Mouse (Mus musculus): ENCODE measurements around the gene Cacna2d2. TPM values are rescaled to one million over a fixed set of nuclear protein-coding genes. Genes with fewer than 3 reads are reported as not detected.

Gene Cacna2d2
- total and polyA plus RNA-seq, 2 experiments, result not detected

DNA sequence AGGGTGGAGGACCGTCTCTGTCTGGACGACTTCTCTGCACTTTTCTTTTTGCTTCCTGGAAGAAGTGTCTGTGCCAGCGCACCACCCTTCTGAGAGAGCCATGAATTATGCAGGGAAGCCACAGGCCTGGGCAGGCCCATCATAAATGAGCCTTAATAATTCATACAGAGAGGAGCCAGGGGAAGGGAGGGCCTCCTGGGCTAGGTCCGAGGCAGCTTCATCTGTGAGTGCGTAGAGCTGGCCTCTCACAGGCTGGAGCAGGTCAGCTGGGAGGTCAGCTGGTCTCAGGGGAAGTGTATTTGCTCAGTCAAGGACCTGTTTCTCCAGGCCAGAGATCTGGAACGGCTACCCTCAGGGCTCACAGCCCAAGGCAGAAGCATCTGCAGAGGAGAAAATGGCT is 17.7 kb downstream of the Cacna2d2 start:
- no peaks in the 10 kb centered on the region for H3K4me1 ChIP-seq (ENCODE audit: control insufficient read depth, insufficient read depth, low read length)
- H3K9ac ChIP-seq (ENCODE audit: low read depth, low read length), result no peak overlapping the region
- no peak overlapping the region for H3K27ac ChIP-seq (replicated peaks; ENCODE audit: insufficient read depth, low read depth, low read length)
- no peak for TF ChIP-seq POLR2A (IDR thresholded peaks at IDR 0.05; ENCODE audit: extremely low read depth, insufficient read depth, low read length)
- no peak for TF ChIP-seq CTCF (IDR thresholded peaks at IDR 0.05; ENCODE audit: low read depth, low read length)
- H3K79me2 ChIP-seq (ENCODE audit: control insufficient read depth, insufficient read depth, low read length), result no peaks in the 10 kb centered on the region
- no peak overlapping the region for H3K4me3 ChIP-seq (ENCODE audit: insufficient read depth, low read depth, low read length)
- WGBS, result 48% methylated on average over 6 of the region's 6 CpGs
- no peak for DNase-seq (ENCODE audit: extremely low read depth, low read depth, low spot score)
- no peaks in the 10 kb centered on the region for H3K27me3 ChIP-seq (ENCODE audit: control insufficient read depth, insufficient read depth, low read length)
- no peaks in the 10 kb centered on the region for H3K36me3 ChIP-seq (ENCODE audit: control insufficient read depth, insufficient read depth, low read length)

DNA sequence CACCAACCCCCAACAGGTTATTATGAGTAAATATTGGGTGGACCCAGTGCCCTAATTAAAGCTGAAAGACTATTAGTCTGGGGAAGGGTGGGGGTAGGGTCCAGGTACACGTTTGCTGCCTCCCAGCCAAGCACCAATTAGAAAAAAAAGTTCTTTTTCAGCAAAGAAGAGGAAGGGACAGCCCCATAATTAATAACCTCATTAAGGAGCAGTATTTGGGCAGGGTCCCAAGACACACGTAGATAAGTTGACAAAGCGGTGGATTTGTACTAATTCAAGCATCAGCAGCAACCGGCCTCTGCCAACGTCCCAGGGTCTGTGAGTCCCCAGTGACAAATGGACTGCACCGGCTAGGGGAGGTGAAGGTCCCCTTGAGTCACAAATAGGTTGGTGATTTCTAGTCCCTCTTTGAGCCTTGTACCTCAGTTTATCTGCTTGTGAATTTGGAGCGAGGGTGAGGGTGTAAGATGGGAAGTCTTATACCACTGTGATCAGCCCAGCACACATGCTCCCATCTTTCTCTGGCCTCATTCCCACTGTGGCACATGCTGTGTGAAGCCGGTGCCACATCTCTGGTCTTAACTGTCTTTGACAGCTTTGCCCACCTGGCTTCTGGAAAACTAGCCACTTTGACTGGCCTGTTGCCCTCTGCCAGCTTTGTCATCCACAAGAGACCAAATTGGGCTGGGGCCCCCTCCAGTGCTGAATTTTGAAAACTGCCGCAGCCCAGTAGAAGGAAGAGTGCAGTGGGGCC is 20.3 kb downstream of the Cacna2d2 start:
- Histone ChIP-seq H3K27me3 (ENCODE audit: control insufficient read depth, insufficient read depth, low read length) (no peaks in the 10 kb centered on the region), H3K79me2 (ENCODE audit: control insufficient read depth, insufficient read depth, low read length) (no peaks in the 10 kb centered on the region), H3K27ac (replicated peaks; ENCODE audit: insufficient read depth, low read depth, low read length) (no peak overlapping the region), H3K4me1 (ENCODE audit: control insufficient read depth, insufficient read depth, low read length) (no peaks in the 10 kb centered on the region), H3K9ac (ENCODE audit: low read depth, low read length) (no peak overlapping the region), H3K36me3 (ENCODE audit: control insufficient read depth, insufficient read depth, low read length) (no peaks in the 10 kb centered on the region), H3K4me3 (ENCODE audit: insufficient read depth, low read depth, low read length) (no peak overlapping the region)
- TF ChIP-seq POLR2A (IDR thresholded peaks at IDR 0.05; ENCODE audit: extremely low read depth, insufficient read depth, low read length), result no peak
- TF ChIP-seq CTCF (IDR thresholded peaks at IDR 0.05; ENCODE audit: low read depth, low read length), result no peak
- DNase-seq (ENCODE audit: extremely low read depth, low read depth, low spot score), result no peak
- 78% methylated on average over 9 of the region's 9 CpGs for WGBS

DNA sequence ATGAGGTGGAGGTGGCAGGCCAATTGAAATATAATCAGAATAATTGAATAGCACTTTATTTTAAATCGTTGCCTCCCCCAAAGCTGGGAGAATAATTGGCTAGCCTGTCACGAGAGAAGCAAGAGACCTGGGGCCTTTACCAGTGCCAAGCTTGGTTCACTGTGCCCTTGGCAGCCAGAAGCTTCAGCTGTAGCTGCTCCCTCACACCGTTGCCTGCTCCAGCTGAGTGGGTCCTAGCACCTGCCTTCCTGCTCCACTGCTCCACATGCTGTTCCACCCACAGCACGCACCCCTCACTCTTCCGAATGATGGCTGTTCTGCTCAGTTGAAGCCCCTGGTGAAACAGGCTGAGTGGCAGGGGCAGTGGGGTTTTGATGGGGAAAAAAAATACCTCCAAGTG is 21.5 kb downstream of the Cacna2d2 start:
- no peak overlapping the region for H3K27ac ChIP-seq (replicated peaks; ENCODE audit: insufficient read depth, low read depth, low read length)
- H3K4me1 ChIP-seq (ENCODE audit: control insufficient read depth, insufficient read depth, low read length), result no peaks in the 10 kb centered on the region
- 79% methylated on average over 5 of the region's 5 CpGs for WGBS
- no peak for DNase-seq (ENCODE audit: extremely low read depth, low read depth, low spot score)
- H3K79me2 ChIP-seq (ENCODE audit: control insufficient read depth, insufficient read depth, low read length), result no peaks in the 10 kb centered on the region
- no peak overlapping the region for H3K4me3 ChIP-seq (ENCODE audit: insufficient read depth, low read depth, low read length)
- TF ChIP-seq CTCF (IDR thresholded peaks at IDR 0.05; ENCODE audit: low read depth, low read length), result no peak
- TF ChIP-seq POLR2A (IDR thresholded peaks at IDR 0.05; ENCODE audit: extremely low read depth, insufficient read depth, low read length), result no peak
- H3K9ac ChIP-seq (ENCODE audit: low read depth, low read length), result no peak overlapping the region
- no peaks in the 10 kb centered on the region for H3K27me3 ChIP-seq (ENCODE audit: control insufficient read depth, insufficient read depth, low read length)
- no peaks in the 10 kb centered on the region for H3K36me3 ChIP-seq (ENCODE audit: control insufficient read depth, insufficient read depth, low read length)

DNA sequence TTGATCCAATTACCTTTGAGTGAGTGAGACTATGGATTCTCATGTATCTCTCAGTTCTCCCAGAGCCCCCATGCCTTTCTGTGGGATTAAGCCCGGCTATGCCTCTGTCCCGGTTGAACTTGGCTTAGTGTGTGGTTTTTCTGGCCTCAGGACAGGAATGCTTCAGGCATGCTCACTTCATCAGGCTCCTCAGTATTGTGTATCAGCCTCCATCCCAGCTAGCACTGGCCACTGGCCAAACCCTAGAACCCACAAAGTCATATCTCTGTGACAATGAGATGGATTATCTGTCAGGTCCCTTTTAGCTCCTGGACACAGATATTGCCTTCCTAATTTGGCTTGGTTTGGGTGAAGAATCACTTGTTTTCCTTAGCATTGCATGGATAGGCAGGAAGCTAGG is 23.5 kb downstream of the Cacna2d2 start:
- Histone ChIP-seq H3K27me3 (ENCODE audit: control insufficient read depth, insufficient read depth, low read length) (no peaks in the 10 kb centered on the region), H3K4me1 (ENCODE audit: control insufficient read depth, insufficient read depth, low read length) (no peaks in the 10 kb centered on the region), H3K36me3 (ENCODE audit: control insufficient read depth, insufficient read depth, low read length) (no peaks in the 10 kb centered on the region), H3K4me3 (ENCODE audit: insufficient read depth, low read depth, low read length) (no peak overlapping the region), H3K79me2 (ENCODE audit: control insufficient read depth, insufficient read depth, low read length) (no peaks in the 10 kb centered on the region), H3K27ac (replicated peaks; ENCODE audit: insufficient read depth, low read depth, low read length) (no peak overlapping the region), H3K9ac (ENCODE audit: low read depth, low read length) (no peak overlapping the region)
- DNase-seq (ENCODE audit: extremely low read depth, low read depth, low spot score), result no peak
- 62% methylated on average over 2 of the region's 2 CpGs for WGBS
- no peak for TF ChIP-seq CTCF (IDR thresholded peaks at IDR 0.05; ENCODE audit: low read depth, low read length)
- no peak for TF ChIP-seq POLR2A (IDR thresholded peaks at IDR 0.05; ENCODE audit: extremely low read depth, insufficient read depth, low read length)

DNA sequence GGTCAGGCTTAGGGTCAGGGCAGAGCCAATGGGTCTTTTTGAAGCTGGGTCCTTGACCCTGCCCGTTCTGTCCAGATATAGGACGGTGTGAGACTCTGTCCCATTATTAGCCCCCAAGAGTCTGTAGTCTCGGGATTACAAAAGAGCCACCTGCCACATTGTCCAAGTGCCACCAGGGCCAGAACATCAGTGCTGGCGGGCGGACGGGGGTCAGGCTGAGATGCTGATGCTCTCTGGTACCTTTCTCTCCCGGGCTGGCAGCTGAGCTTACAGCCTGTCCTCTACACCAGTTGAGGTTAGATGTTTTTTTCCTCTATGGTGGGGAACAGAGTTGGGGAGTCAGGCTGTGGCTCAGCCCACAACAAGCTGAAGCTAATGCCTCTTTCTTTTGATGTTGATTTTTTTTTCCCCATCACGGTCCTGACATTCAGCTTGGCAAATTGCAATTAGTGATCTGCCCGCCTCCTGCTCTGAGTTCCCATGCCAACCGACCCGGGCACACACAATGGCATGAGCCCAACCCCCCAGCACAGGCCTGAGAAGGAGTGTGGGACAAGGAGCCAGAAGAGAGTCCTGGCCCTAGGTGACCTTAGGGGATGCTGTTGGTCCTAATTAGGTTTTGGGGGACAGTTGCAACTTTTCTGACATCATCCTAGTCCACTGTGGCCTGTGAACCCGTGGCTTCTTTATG is 25.2 kb downstream of the Cacna2d2 start:
- TF ChIP-seq POLR2A (IDR thresholded peaks at IDR 0.05; ENCODE audit: extremely low read depth, insufficient read depth, low read length) (no peak), CTCF (IDR thresholded peaks at IDR 0.05; ENCODE audit: low read depth, low read length) (no peak)
- Histone ChIP-seq H3K4me3 (ENCODE audit: insufficient read depth, low read depth, low read length) (no peak overlapping the region), H3K79me2 (ENCODE audit: control insufficient read depth, insufficient read depth, low read length) (no peaks in the 10 kb centered on the region), H3K27me3 (ENCODE audit: control insufficient read depth, insufficient read depth, low read length) (no peaks in the 10 kb centered on the region), H3K27ac (replicated peaks; ENCODE audit: insufficient read depth, low read depth, low read length) (no peak overlapping the region), H3K4me1 (ENCODE audit: control insufficient read depth, insufficient read depth, low read length) (no peaks in the 10 kb centered on the region), H3K9ac (ENCODE audit: low read depth, low read length) (no peak overlapping the region), H3K36me3 (ENCODE audit: control insufficient read depth, insufficient read depth, low read length) (no peaks in the 10 kb centered on the region)
- 62% methylated on average over 12 of the region's 12 CpGs for WGBS
- DNase-seq (ENCODE audit: extremely low read depth, low read depth, low spot score), result no peak

DNA sequence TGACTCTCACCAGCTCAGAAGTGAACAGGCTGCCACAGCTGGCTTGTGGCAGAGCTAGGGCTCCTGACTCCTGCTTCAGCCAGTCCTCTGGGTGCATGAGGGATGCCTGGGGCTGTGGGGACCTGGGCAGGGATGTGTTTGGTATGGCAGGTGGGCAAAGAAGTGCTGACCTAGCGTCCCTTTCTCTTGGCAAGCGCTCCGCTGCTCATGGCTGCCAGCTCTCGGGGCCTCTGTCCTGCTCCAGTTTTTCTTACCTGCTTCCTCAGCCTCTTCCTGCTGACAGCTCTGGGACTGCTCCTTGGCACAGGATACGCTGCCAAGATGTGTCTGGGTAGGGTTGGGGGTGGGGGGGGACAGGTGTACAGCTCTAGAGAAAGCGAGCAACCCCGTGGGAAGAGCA is 28.5 kb downstream of the Cacna2d2 start:
- Histone ChIP-seq H3K4me3 (ENCODE audit: insufficient read depth, low read depth, low read length) (no peak overlapping the region), H3K4me1 (ENCODE audit: control insufficient read depth, insufficient read depth, low read length) (no peaks in the 10 kb centered on the region), H3K79me2 (ENCODE audit: control insufficient read depth, insufficient read depth, low read length) (no peaks in the 10 kb centered on the region), H3K36me3 (ENCODE audit: control insufficient read depth, insufficient read depth, low read length) (no peaks in the 10 kb centered on the region), H3K27me3 (ENCODE audit: control insufficient read depth, insufficient read depth, low read length) (no peaks in the 10 kb centered on the region), H3K9ac (ENCODE audit: low read depth, low read length) (no peak overlapping the region), H3K27ac (replicated peaks; ENCODE audit: insufficient read depth, low read depth, low read length) (no peak overlapping the region)
- TF ChIP-seq POLR2A (IDR thresholded peaks at IDR 0.05; ENCODE audit: extremely low read depth, insufficient read depth, low read length) (no peak), CTCF (IDR thresholded peaks at IDR 0.05; ENCODE audit: low read depth, low read length) (no peak)
- no peak for DNase-seq (ENCODE audit: extremely low read depth, low read depth, low spot score)
- 76% methylated on average over 7 of the region's 7 CpGs for WGBS
